Mouse (Mus musculus) thymus, postnatal 10 days (tissue): ENCODE measurements around the gene Thra.

Source experiments
- DNase-seq, 2 experiments: peaks; one replicate each; pipeline ENCODE4 v3.0.0; 2021; ENCODE audit warnings: low spot score in 2 of 2

The Thra gene

GRCm38 (mm10) chr11:98764091-98764490 lies 23.7 kb downstream of the Thra start:
- DNase-seq: no peak

DNA sequence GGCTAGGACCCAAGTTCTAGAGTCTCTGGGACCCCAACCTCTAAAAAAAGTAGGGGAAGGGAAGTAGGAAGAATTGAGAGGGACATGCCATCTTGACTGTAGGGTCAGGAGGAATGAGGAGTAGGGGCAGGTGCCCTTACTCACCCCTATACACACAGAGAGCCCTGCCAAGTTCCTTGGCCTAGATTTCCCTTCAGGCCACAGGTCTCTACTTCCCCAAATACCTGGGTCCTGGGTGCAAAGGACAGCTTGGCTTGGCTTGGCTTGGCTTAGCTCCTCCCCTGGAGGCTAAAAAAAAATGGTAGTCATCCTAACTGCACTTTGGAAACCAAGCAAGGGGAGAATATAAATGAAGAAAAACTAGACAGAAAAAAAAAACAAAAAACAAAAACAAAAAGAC lies 24.3 kb downstream of the Thra start:
- DNase-seq: no peak

- DNase-seq: no peak
Observed at GRCm38 (mm10) chr11:98765421-98766309, 25.2 kb downstream of the Thra start.

DNA sequence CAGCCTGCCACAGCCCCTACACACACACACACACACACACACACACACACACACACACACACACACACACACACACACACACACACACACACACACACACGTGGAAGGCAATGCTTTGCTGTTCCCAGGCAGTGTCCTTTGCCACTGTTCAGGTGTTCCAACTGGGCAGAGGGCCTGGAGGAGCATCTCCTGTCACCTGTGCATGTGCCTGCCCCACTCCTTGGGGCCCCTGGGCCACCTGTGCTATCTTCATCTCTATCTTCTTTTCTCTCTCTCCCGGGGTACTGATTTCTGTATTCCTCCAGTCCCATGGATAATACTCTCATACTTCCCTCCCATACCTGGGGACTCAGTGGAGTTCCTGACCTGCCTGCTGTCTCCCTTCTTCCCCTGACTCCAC lies 25.9 kb downstream of the Thra start:
- no peak for DNase-seq

- DNase-seq: no peak
Observed at GRCm38 (mm10) chr11:98766816-98767215, 26.4 kb downstream of the Thra start.

GRCm38 (mm10) chr11:98767276-98767675 lies 26.8 kb downstream of the Thra start:
- DNase-seq: peak in 1 of 2 experiments; percentile 42

- DNase-seq: no peak
Observed at GRCm38 (mm10) chr11:98767713-98768112, 27.3 kb downstream of the Thra start.

- DNase-seq: no peak
Observed at GRCm38 (mm10) chr11:98768127-98769006, 27.9 kb downstream of the Thra start.

- DNase-seq: no peak
Observed at GRCm38 (mm10) chr11:98769007-98769954, 28.8 kb downstream of the Thra start.

DNA sequence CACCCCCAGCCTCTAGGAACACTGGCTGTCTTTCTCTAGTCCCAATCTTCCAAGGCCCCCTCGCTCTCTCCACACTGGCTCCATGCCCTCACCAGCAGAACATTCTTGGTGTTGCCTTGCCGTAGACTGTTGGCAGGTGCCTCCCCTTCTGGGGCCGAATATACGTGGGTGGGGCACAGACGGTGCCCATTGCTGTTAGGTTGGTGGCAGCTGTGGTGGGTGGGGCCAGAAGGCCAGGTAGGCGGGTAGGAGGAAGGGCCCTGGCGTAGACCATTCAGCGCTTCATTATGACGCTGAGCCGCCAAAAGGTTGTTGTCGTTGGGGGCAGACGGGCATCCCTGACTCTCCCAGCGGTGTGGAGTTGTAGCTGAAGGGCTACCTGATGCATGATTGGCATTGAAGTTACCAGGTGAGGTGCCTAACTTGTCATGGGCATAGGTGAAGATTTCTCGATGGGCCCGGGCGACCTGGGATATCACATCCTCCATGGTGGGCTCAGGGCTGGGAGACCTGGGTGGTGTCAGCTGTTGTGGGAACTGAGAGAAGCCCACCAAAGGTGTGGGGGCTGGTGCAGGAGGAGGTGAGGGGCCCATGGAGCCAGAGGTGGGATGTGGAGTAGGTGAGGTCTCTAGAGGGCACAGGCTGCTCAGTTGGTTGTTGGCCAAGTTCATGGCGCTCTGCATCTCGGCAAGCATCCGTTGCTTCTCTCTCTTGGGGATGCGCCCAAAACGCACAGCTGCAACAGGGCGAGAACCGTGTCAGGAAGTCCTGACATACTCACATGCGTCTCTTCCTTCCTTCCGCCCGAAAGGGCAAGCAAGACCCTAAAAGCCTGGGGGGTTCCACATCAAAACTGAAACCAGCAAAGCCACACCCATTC lies 29.9 kb downstream of the Thra start:
- DNase-seq: no peak

- DNase-seq: no peak
Observed at GRCm38 (mm10) chr11:98771131-98771530, 30.7 kb downstream of the Thra start.

- no peak for DNase-seq
Observed at GRCm38 (mm10) chr11:98771844-98772525, 31.5 kb downstream of the Thra start.

DNA sequence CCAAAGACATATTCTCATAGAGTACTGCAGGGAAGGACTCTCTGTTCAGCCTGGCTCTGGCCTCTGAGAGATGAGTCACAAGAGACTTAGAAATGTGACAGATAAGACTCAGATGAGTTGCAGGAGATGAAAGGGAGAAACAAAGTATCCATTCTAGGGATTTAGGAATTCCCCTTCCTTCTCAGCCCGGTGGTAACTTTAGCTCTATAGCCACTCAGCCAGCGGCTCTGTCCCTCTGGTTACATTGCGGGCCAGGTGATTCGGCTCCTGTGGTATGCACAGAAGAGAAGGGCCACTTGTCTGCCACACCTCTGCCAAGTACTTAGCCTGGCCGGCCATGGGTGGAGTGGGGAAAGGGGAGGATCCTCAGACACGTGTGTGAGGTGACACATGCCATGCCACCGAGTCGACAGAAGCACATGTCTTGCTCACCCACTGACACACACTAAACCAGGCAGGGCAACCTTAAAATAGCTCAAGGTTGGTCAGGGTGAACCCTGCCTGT lies 32.3 kb downstream of the Thra start:
- DNase-seq: no peak

DNA sequence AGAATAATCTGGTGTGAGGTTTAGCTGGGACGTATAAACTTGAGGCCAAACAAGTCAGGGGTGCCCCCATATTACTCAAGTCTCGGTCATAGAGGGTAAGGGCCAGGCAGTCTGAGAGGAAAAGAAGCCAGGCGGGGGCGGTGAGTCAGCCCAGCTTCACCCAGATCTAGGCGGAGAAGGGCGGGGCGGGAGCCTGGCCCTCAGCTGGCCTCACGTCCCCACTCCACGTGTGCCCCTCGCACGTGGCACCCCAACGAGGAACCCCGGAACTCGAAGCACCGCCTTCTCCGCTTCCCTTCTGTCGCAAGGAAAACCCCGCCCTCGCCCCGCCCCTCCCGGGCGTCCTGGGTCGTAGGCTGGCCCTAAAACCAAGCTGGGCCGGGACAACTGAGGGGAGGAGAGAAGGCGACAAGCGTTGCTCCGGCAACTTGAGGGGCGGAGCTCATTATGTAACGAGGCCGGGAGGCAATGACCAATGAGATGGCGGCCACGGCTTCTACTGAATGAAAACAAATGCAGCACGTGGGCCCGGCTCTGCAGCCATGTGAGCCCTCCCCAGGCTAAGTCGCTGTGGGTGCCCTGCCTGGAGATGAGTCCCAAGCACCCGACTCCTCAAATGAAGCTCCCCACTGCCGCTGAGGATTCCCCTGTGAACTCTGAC lies 33.3 kb downstream of the Thra start:
- DNase-seq: peak; percentile 92 to 95

GRCm38 (mm10) chr11:98774582-98775347 lies 34.3 kb downstream of the Thra start, which contains the start of gene Nr1d1:
Gene Nr1d1 (minus strand): TSS chr11:98775333.
- DNase-seq: no peak

- DNase-seq: peak; percentile 79 to 80
Observed at GRCm38 (mm10) chr11:98775348-98776051, 35.1 kb downstream of the Thra start.

GRCm38 (mm10) chr11:98776052-98776764 lies 35.8 kb downstream of the Thra start:
- no peak for DNase-seq
